Mouse (Mus musculus) hindbrain, postnatal 0 days (tissue): ENCODE measurements at regions not wholly inside any gene's neighbourhood (a gene's known extent, or its start where the extent isn't known, plus 50 kb on each side); places are given as distances from the start of the nearest gene placed in this dataset.

ENCODE experiments used
- ATAC-seq: fragments of 200-750 bp; cut with Nextera tagmentation; 2 replicates; pipeline ENCODE4 v1.8.0; 2017; ENCODE audit warnings: mild to moderate bottlenecking, moderate TSS enrichment, moderate library complexity
- DNase-seq: peaks from one replicate; pipeline ENCODE4 v3.0.0-alpha.2; 2015; ENCODE audit warnings: low spot score
- H3K27ac ChIP-seq: fragments of 300-500 bp; sonication (generic); 2 replicates; pipeline ENCODE4 v1.5.1; 2014; ENCODE audit warnings: mild to moderate bottlenecking
- H3K27me3 ChIP-seq: fragments of 300-500 bp; sonication (generic); 2 replicates; pipeline ENCODE4 v1.6.1; 2014; ENCODE audit warnings: low read length, mixed read lengths; ENCODE audit not compliant: insufficient read depth
- H3K36me3 ChIP-seq: fragments of 300-500 bp; sonication (generic); 2 replicates; pipeline ENCODE4 v1.6.1; 2014; ENCODE audit warnings: low read length, mixed read lengths; ENCODE audit not compliant: insufficient read depth
- H3K4me1 ChIP-seq: fragments of 300-500 bp; sonication (generic); 2 replicates; pipeline ENCODE4 v1.6.1; 2014; ENCODE audit warnings: antibody characterized with exemption, low read length, mixed read lengths; ENCODE audit not compliant: insufficient read depth
- H3K4me2 ChIP-seq: fragments of 300-500 bp; sonication (generic); 2 replicates; pipeline ENCODE4 v1.6.1; 2014; ENCODE audit warnings: low read depth, mild to moderate bottlenecking, low read length, moderate library complexity, mixed read lengths
- H3K4me3 ChIP-seq: fragments of 300-500 bp; sonication (generic); 2 replicates; pipeline ENCODE4 v1.5.1; 2014; ENCODE audit warnings: low read length
- H3K9ac ChIP-seq: fragments of 300-500 bp; sonication (generic); replicated peaks from 2 replicates; pipeline ENCODE4 v1.6.1; 2014; ENCODE audit warnings: mild to moderate bottlenecking, low read length, moderate library complexity, mixed read lengths
- H3K9me3 ChIP-seq: fragments of 300-500 bp; sonication (generic); 2 replicates; pipeline ENCODE4 v1.6.1; 2016; ENCODE audit warnings: low read length, mixed read lengths
- CTCF ChIP-seq: IDR thresholded peaks from 2 replicates; pipeline ENCODE4 v1.5.1; 2016; ENCODE audit warnings: antibody characterized with exemption, control low read depth, low read depth
- WGBS: fragments of 180-500 bp; shearing (Covaris S2); extraction: QIAGEN DNeasy Blood & Tissue Kit; methylation state at CpG from one replicate; pipeline ENCODE4 v1.1.7; 2014; 5-methylcytosine and 5-hydroxymethylcytosine counted together

- H3K27me3 ChIP-seq, result no peaks in the 10 kb centered on the region
Observed at GRCm38 (mm10) chr13:97673107-97673506, 87.3 kb downstream of the Gm10260 start.

GRCm38 (mm10) chr13:97672038-97672675 is 88.3 kb downstream of the Gm10260 start:
- H3K27me3 ChIP-seq, result no peaks in the 10 kb centered on the region
- ATAC-seq (no peak), DNase-seq (peak; percentile 51)
- H3K4me2 ChIP-seq, result no peak overlapping the region
- H3K4me3 ChIP-seq, result no peak overlapping the region
- H3K4me1 ChIP-seq, result 0 out of 2 replicates have a peak, but pooled peaks cover 3% of the 10 kb centered on the region
- H3K36me3 ChIP-seq, result no peaks in the 10 kb centered on the region
- 36% methylated on average over 7 of the region's 7 CpGs for WGBS
- TF ChIP-seq CTCF, result no peak
- no peak overlapping the region; the same call in 1 of the 2 replicates for H3K27ac ChIP-seq
- no peaks in the 10 kb centered on the region for H3K9me3 ChIP-seq
- H3K9ac ChIP-seq, result no peak overlapping the region

More at GRCm38 (mm10) chr13:97673107-97673506, 87.3 kb downstream of the Gm10260 start:
- DNase-seq (no peak), ATAC-seq (no peak)
- Histone ChIP-seq H3K27ac (no peak overlapping the region), H3K9ac (no peak overlapping the region), H3K4me2 (no peak overlapping the region), H3K36me3 (no peaks in the 10 kb centered on the region), H3K4me1 (0 out of 2 replicates have a peak, but pooled peaks cover 3% of the 10 kb centered on the region), H3K4me3 (no peak overlapping the region), H3K9me3 (no peaks in the 10 kb centered on the region)
- 78% methylated on average over 5 of the region's 5 CpGs for WGBS
- no peak for TF ChIP-seq CTCF

GRCm38 (mm10) chr13:97669366-97669765 is 91.1 kb downstream of the Gm10260 start:
- H3K36me3 ChIP-seq, result no peaks in the 10 kb centered on the region
- no peak overlapping the region for H3K4me2 ChIP-seq
- no peaks in the 10 kb centered on the region for H3K9me3 ChIP-seq
- WGBS, result 78% methylated on average over 8 of the region's 8 CpGs
- no peak overlapping the region for H3K27ac ChIP-seq
- ATAC-seq, result no peak
- no peak for DNase-seq
- no peak overlapping the region for H3K9ac ChIP-seq
- no peak overlapping the region for H3K4me3 ChIP-seq
- no peak for TF ChIP-seq CTCF
- H3K4me1 ChIP-seq, result 0 out of 2 replicates have a peak, but pooled peaks cover 3% of the 10 kb centered on the region
- no peaks in the 10 kb centered on the region for H3K27me3 ChIP-seq

GRCm38 (mm10) chr13:97668910-97669309 is 91.5 kb downstream of the Gm10260 start:
- H3K4me3 ChIP-seq, result no peak overlapping the region
- H3K4me2 ChIP-seq, result no peak overlapping the region
- 0 out of 2 replicates have a peak, but pooled peaks cover 3% of the 10 kb centered on the region for H3K4me1 ChIP-seq
- no peaks in the 10 kb centered on the region for H3K27me3 ChIP-seq
- no peak for TF ChIP-seq CTCF
- ATAC-seq, result no peak
- no peaks in the 10 kb centered on the region for H3K9me3 ChIP-seq
- 35% methylated on average over 5 of the region's 5 CpGs for WGBS
- no peaks in the 10 kb centered on the region for H3K36me3 ChIP-seq
- no peak overlapping the region for H3K27ac ChIP-seq
- DNase-seq, result peak; percentile 41
- H3K9ac ChIP-seq, result no peak overlapping the region

- Histone ChIP-seq H3K4me2 (no peak overlapping the region), H3K36me3 (no peaks in the 10 kb centered on the region), H3K4me1 (peaks cover 2% of the 10 kb centered on the region; the same call in 1 of the 2 replicates), H3K27me3 (no peaks in the 10 kb centered on the region), H3K27ac (no peak overlapping the region), H3K4me3 (no peak overlapping the region), H3K9me3 (no peaks in the 10 kb centered on the region), H3K9ac (no peak overlapping the region)
- no peak for TF ChIP-seq CTCF
- DNase-seq, result no peak
- 78% methylated on average over 7 of the region's 7 CpGs for WGBS
- no peak for ATAC-seq
Observed at GRCm38 (mm10) chr13:97667313-97667712, 93.1 kb downstream of the Gm10260 start.

GRCm38 (mm10) chr13:97666761-97667160 is 93.7 kb downstream of the Gm10260 start:
- Histone ChIP-seq H3K4me3 (no peak overlapping the region), H3K36me3 (no peaks in the 10 kb centered on the region), H3K9me3 (no peaks in the 10 kb centered on the region), H3K9ac (no peak overlapping the region), H3K4me2 (no peak overlapping the region), H3K27me3 (no peaks in the 10 kb centered on the region), H3K4me1 (no peaks in the 10 kb centered on the region; the same call in 1 of the 2 replicates), H3K27ac (no peak overlapping the region)
- no peak for TF ChIP-seq CTCF
- WGBS, result 90% methylated on average over 4 of the region's 4 CpGs
- DNase-seq, result no peak
- no peak for ATAC-seq

GRCm38 (mm10) chr13:97665226-97665625 is 95.2 kb downstream of the Gm10260 start:
- ATAC-seq, result no peak
- Histone ChIP-seq H3K36me3 (no peaks in the 10 kb centered on the region), H3K9me3 (no peaks in the 10 kb centered on the region), H3K4me2 (no peak overlapping the region), H3K9ac (no peak overlapping the region), H3K4me1 (no peaks in the 10 kb centered on the region; the same call in 1 of the 2 replicates), H3K4me3 (no peak overlapping the region), H3K27ac (no peak overlapping the region), H3K27me3 (no peaks in the 10 kb centered on the region)
- TF ChIP-seq CTCF, result no peak
- DNase-seq, result no peak
- 91% methylated on average over 1 of the region's 1 CpGs for WGBS
